Mouse (Mus musculus) forebrain, embryonic 13.5 days (tissue): Measurements from ENCODE around the gene Nfia. TPM values are rescaled to one million over a fixed set of nuclear protein-coding genes. Genes with fewer than 3 reads are reported as not detected.

Experiments
- ATAC-seq: fragments of 200-750 bp; cut with Nextera tagmentation; 2 replicates; pipeline ENCODE4 v1.8.0; 2017
- H3K27ac ChIP-seq: fragments of 300-500 bp; sonication (generic); 2 replicates; pipeline ENCODE4 v1.5.1; 2015; ENCODE audit warnings: inconsistent platforms, mild to moderate bottlenecking, moderate library complexity
- H3K27me3 ChIP-seq: fragments of 300-500 bp; sonication (generic); 2 replicates; pipeline ENCODE4 v1.6.1; 2015; ENCODE audit warnings: mild to moderate bottlenecking, inconsistent platforms
- H3K36me3 ChIP-seq: fragments of 300-500 bp; sonication (generic); 2 replicates; pipeline ENCODE4 v1.6.1; 2015; ENCODE audit warnings: mild to moderate bottlenecking, inconsistent platforms; ENCODE audit not compliant: poor library complexity, severe bottlenecking
- H3K4me1 ChIP-seq: fragments of 300-500 bp; sonication (generic); 2 replicates; pipeline ENCODE4 v1.6.1; 2015; ENCODE audit warnings: inconsistent platforms
- H3K4me2 ChIP-seq: fragments of 300-500 bp; sonication (generic); 2 replicates; pipeline ENCODE4 v1.6.1; 2015; ENCODE audit warnings: inconsistent platforms, mild to moderate bottlenecking, moderate library complexity
- H3K4me3 ChIP-seq: fragments of 300-500 bp; sonication (generic); 2 replicates; pipeline ENCODE4 v1.5.1; 2015; ENCODE audit warnings: mild to moderate bottlenecking, inconsistent platforms
- H3K9ac ChIP-seq: fragments of 300-500 bp; sonication (generic); 2 replicates; pipeline ENCODE4 v1.6.1; 2015; ENCODE audit warnings: mild to moderate bottlenecking, inconsistent platforms
- H3K9me3 ChIP-seq: fragments of 300-500 bp; sonication (generic); replicated peaks from 2 replicates; pipeline ENCODE4 v1.6.1; 2016; ENCODE audit warnings: inconsistent platforms
- WGBS: fragments of 180-500 bp; shearing (Covaris S2); methylation state at CpG from one replicate; pipeline ENCODE4 v1.1.7; 2015; 5-methylcytosine and 5-hydroxymethylcytosine counted together
- polyA plus RNA-seq: library from polyadenylated mRNA; unstranded; fragments of >200 nt; fragmentation: Nextera tagmentation; extraction: Ambion mirVana; gene quantifications from 2 replicates; pipeline ENCODE4 v1.2.1, GENCODE M21; 2015

Nfia gene
- polyA plus RNA-seq, 1 experiment from 2014 or later = 121 TPM

DNA sequence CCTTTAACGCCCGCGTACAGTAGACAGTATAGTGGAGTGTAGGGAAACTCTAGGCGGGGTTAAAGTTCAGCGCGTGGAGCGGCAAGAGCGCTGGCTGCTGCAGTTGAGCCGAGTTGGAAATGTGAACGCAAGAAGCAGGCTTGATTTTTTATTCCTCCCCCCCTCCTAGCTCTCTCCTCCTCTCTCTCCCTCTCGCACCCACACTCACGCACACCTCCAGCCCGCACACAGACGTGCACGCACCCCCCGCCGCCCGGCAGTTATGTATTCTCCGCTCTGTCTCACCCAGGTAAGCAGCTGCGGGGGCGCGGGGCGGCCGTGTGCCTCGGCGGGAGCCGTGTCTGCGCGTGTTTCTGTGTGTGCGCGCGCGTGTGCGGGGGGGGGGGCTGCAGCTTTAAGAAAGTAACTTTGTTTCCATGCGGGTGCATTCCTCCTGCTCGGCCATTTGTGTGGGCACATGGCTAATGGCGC lies 5.2 kb downstream of the Nfia start, which contains the start of gene E130114P18Rik:
Gene E130114P18Rik (minus strand): TSS at position 373 of the 471 bp plus-strand sequence.
- Histone ChIP-seq H3K4me2 (peak within 1 kb of the TSS; percentile 82), H3K4me3 (peak within 1 kb of the TSS; percentile 96), H3K27ac (peak within 1 kb of the TSS; percentile 98), H3K9me3 (no peaks in the 10 kb centered on the region), H3K9ac (peak within 1 kb of the TSS; percentile 100), H3K4me1 (peaks cover 43% of the 10 kb centered on the region), H3K36me3 (peaks cover 1% of the 10 kb centered on the region), H3K27me3 (0 out of 2 replicates have a peak, but pooled peaks cover 3% of the 10 kb centered on the region)
- under 1% methylated on average over 32 of the region's 37 CpGs for WGBS
- peak; percentile 74 for ATAC-seq

DNA sequence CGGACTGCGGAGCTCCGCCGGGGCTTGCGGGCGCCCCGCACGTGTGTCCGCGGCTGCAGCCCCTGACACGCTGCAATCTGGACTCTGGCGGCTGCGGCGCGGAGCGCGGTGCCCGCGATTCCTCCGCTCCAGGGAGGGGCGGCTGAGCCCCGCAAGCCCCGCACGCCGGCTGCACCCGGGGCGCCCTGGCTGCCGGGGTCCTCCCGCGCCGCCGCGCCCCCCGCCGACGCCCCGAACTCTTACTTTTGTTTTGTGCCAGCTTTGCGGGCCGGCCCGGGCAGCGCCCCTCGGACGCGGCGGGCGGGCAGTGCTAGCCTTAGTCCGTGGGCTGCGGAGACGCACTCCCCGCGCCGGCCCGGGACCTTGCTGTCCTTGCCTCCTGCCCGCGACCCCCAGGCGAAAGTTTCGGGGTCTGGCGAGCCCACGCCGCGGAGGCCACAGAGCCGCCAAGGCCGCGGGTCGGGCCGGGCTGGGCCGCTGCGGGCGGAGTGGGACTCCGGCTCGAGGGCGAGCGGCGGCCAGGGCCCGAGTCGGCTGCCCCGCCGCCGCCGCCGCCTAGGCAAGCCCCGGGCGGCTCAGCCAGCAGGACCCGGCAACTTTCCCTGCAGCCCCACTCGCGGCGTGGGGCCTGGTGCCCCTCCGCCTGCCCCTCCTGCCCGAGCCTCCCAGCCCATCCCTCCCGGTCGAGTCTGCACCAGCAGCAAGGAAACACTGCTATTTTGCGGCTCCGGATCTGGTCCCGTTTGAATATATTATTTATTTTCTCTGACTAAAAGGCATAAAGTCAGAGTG lies 5.9 kb downstream of the Nfia start:
- peaks cover 8% of the 10 kb centered on the region for H3K36me3 ChIP-seq

DNA sequence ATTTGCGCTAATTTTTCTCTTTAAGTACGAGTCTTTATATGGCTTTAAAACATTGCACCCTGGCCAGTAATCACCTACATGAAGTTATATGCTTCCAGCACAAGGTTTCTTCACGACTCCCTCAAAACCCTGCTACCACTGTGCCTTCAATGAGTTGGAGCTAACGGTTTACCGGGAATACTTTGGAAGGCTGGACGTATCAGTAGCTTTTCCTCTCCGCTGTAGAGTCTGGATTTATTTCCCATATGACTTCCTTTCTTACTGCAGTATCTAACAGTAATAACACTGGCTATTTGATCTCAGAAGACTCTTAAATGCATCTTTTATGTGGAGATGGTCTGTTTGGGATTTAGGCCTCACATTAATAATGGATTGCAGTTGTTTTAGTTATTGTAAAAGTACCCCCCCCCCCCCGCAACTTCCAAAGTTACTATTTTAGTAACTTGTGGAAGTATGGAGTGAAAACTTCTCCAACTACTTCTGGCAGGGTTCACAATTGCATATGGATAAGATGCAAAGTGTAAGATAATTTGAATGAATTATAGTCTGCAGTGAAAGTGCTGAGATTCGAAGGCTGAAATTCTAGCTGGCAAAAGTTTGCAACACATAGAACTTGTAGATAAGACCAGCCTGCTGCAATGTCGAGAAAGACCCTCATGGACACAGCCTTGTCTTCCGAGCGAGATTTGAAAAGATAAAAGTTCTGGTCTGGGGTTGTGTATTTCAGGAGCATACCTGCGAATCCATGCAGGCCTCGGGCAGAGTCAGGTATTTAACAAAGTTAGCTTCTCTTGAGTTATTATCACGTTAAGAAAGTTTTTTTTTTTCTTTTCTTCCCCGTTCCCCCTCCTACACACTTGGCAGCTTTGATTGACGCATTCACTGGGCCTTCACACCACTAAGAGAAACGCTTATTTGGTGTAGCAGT lies 6.7 kb downstream of the Nfia start:
- Histone ChIP-seq H3K4me1 (peaks cover 47% of the 10 kb centered on the region), H3K9me3 (no peaks in the 10 kb centered on the region), H3K4me2 (peak overlapping the region; percentile 82), H3K4me3 (peak overlapping the region; percentile 96), H3K36me3 (peaks cover 16% of the 10 kb centered on the region), H3K27ac (peak overlapping the region; percentile 98), H3K27me3 (0 out of 2 replicates have a peak, but pooled peaks cover 3% of the 10 kb centered on the region), H3K9ac (peak overlapping the region; percentile 100)
- WGBS = 3% methylated on average over 18 of the region's 18 CpGs
- no peak for ATAC-seq

More for the DNA sequence above, 5.9 kb downstream of the Nfia start:
- Histone ChIP-seq H3K27ac (peak overlapping the region; percentile 98), H3K4me2 (peak overlapping the region; percentile 82), H3K27me3 (0 out of 2 replicates have a peak, but pooled peaks cover 3% of the 10 kb centered on the region), H3K4me3 (peak overlapping the region; percentile 96), H3K4me1 (peaks cover 48% of the 10 kb centered on the region), H3K9ac (peak overlapping the region; percentile 100), H3K9me3 (no peaks in the 10 kb centered on the region)
- WGBS = 1% methylated on average over 77 of the region's 94 CpGs
- ATAC-seq = peak; percentile 30

DNA sequence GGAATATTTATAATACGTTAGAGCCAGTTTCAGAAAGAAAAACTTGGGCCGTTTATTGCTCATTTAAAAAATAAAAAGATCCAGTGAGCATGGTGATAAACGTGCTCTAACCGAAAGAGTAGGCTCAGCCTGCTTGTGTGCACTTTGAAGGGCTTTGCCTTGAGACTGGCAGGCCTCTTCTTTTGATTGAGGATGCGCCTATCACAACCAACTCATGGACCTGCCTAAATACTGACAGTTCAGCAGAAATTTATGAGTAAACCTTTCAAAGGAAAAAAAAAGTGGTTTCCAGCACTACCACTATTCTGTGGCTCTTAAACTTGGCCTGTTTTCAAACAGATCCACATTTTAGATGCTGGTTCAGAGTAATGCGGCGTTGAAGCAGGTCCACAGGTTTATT lies 7.5 kb downstream of the Nfia start:
- Histone ChIP-seq H3K27ac (peak overlapping the region; percentile 98), H3K4me3 (peak overlapping the region; percentile 96), H3K9ac (peak overlapping the region; percentile 100), H3K36me3 (peaks cover 22% of the 10 kb centered on the region), H3K9me3 (no peaks in the 10 kb centered on the region), H3K4me2 (peak overlapping the region; percentile 82), H3K27me3 (0 out of 2 replicates have a peak, but pooled peaks cover 3% of the 10 kb centered on the region), H3K4me1 (peaks cover 48% of the 10 kb centered on the region)
- ATAC-seq = no peak
- WGBS = 16% methylated on average over 7 of the region's 7 CpGs

DNA sequence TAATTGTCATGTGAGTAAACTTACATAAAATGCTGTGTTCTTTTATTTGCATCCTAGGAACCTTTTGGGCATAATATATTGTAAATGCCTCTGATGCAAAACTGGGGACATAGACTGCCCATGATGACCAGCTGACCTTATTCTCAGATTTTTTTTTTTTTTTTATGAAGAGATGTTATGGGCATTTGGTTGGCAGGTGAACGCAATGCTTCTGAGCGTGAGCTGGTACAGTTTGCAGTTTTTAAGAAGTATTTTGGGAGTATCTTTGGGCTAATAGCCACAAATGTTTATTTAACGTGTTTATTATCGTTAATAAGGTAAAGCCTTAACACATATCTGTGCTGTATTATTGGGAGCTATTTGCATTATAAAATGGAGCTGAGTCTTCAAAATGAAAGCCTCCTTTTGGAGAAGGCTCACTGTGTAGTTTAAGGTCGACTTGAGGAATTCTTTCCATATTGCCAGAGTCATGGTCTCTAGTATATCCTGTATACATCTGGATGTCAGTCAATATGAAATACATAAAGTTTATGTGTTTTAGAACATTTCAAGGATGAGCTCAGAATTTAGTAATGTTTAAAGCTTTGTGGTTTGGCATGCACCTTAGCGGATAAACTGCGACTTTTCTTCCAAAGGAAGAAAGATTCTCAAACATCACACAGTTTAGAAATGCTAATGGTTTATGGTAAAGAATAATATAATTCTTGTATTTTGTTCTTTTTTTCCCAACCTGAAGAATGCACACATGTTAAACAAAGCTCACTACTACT lies 8.3 kb downstream of the Nfia start:
- Histone ChIP-seq H3K27ac (peak overlapping the region; percentile 98; the same call in 1 of the 2 replicates), H3K4me1 (peaks cover 48% of the 10 kb centered on the region), H3K4me2 (peak overlapping the region; percentile 82), H3K27me3 (0 out of 2 replicates have a peak, but pooled peaks cover 3% of the 10 kb centered on the region), H3K9ac (peak overlapping the region; percentile 66), H3K9me3 (no peaks in the 10 kb centered on the region), H3K4me3 (peak overlapping the region; percentile 96), H3K36me3 (peaks cover 28% of the 10 kb centered on the region)
- ATAC-seq = no peak
- 63% methylated on average over 7 of the region's 7 CpGs for WGBS

DNA sequence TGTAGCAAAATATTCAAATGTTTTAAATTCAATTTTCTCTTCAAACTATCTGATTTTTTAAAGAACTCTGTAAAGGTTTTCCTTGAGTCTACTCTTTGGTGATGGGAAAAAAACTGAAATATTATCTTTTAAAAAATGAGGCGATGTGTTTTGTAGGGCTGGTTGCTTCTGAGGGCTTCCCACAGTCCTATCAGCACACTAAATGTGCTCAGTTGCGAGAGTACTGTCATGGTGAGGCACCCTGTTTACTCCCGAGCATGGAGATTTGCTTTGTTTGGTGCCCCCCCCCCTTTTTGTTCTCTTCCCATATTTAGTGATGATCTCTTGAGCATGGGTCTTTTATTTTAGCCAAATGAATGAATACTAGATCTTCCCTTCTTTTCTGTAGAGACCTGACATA lies 9.5 kb downstream of the Nfia start:
- peaks cover 47% of the 10 kb centered on the region for H3K4me1 ChIP-seq
- H3K4me3 ChIP-seq = peak overlapping the region; percentile 10; the same call in 1 of the 2 replicates
- H3K27me3 ChIP-seq = no peaks in the 10 kb centered on the region
- H3K9ac ChIP-seq = peak overlapping the region; percentile 50; the same call in 1 of the 2 replicates
- no peak for ATAC-seq
- peak overlapping the region; percentile 35 for H3K4me2 ChIP-seq
- H3K27ac ChIP-seq = no peak overlapping the region; the same call in 1 of the 2 replicates
- H3K36me3 ChIP-seq = peaks cover 28% of the 10 kb centered on the region
- WGBS = 70% methylated on average over 3 of the region's 3 CpGs
- no peaks in the 10 kb centered on the region for H3K9me3 ChIP-seq

DNA sequence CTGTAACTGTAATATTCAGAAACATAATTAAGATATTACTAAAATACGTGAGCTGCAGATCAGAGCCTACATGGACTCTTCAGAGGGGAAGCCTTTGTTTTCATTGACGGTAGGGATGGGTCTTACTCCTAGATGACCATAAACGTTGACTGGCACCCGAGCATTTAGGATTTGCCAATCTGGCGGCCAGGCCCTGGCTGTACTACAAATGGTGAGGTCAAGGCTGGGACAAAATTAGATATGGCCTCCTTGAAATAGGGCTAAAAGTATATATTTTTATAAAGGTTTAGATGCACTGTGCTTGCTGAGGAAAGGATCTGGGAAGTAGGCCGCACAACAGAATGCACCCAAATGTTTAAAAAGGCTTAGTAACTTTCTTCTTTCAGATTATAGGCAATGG lies 10.0 kb downstream of the Nfia start:
- Histone ChIP-seq H3K27ac (no peak overlapping the region; the same call in 1 of the 2 replicates), H3K4me3 (no peak overlapping the region), H3K4me1 (peaks cover 51% of the 10 kb centered on the region), H3K36me3 (peaks cover 32% of the 10 kb centered on the region), H3K9me3 (no peaks in the 10 kb centered on the region), H3K4me2 (peak overlapping the region; percentile 35), H3K9ac (no peak overlapping the region), H3K27me3 (no peaks in the 10 kb centered on the region)
- no peak for ATAC-seq
- WGBS = 86% methylated on average over 6 of the region's 6 CpGs

DNA sequence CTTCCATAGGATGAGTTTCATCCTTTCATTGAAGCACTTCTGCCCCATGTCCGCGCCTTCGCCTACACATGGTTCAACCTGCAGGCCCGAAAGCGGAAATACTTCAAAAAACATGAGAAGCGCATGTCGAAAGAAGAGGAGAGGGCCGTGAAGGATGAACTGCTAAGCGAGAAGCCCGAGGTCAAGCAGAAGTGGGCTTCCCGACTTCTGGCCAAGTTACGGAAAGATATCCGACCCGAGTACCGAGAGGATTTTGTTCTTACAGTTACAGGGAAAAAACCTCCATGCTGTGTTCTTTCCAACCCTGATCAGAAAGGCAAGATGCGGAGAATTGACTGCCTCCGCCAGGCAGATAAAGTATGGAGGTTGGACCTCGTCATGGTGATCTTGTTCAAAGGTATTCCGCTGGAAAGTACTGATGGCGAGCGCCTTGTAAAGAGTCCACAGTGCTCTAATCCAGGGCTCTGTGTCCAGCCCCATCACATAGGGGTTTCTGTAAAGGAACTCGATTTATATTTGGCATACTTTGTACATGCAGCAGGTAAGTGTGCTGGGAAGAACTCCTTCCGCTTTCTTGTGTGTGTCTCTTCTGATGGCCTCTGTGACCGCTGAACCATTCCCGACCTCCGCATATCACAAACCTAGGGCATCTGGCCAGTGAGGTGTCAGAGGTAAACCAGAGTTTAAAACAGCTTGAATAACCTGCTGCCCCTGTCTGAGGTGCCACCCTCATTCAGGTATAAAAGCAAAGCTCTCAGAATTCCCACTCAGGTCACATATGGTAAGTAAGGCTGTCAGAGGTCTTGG lies 10.7 kb downstream of the Nfia start:
- Histone ChIP-seq H3K27ac (no peak overlapping the region), H3K9ac (no peak overlapping the region), H3K4me1 (peaks cover 54% of the 10 kb centered on the region), H3K36me3 (peaks cover 32% of the 10 kb centered on the region), H3K4me2 (peak overlapping the region; percentile 35; the same call in 1 of the 2 replicates), H3K4me3 (no peak overlapping the region), H3K27me3 (no peaks in the 10 kb centered on the region), H3K9me3 (no peaks in the 10 kb centered on the region)
- WGBS = 95% methylated on average over 26 of the region's 26 CpGs
- no peak for ATAC-seq

DNA sequence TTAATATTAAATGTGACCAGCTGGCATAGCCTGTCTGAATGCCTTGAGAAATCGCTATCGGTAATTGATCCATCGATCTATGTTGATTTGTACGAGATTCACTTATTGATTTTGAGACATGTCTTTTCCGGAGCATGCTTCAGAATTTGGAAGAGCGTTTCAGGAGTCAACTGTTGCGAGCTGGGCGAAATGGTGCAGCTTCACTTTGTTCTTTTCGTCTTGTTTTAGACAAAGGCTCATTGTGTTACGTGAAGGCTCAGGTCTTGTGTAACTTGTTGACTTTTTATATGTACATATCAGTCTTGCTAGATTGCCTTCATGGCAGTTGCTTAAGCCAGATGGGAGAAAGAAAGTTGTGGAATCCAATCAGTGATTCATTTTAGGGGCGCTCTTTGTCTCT lies 11.7 kb downstream of the Nfia start:
- no peak for ATAC-seq
- H3K27me3 ChIP-seq = no peaks in the 10 kb centered on the region
- H3K4me1 ChIP-seq = peaks cover 64% of the 10 kb centered on the region
- H3K4me3 ChIP-seq = no peak overlapping the region
- 85% methylated on average over 11 of the region's 11 CpGs for WGBS
- H3K36me3 ChIP-seq = peaks cover 32% of the 10 kb centered on the region
- peak overlapping the region; percentile 14 for H3K4me2 ChIP-seq
- no peak overlapping the region for H3K27ac ChIP-seq
- H3K9ac ChIP-seq = no peak overlapping the region
- no peaks in the 10 kb centered on the region for H3K9me3 ChIP-seq

DNA sequence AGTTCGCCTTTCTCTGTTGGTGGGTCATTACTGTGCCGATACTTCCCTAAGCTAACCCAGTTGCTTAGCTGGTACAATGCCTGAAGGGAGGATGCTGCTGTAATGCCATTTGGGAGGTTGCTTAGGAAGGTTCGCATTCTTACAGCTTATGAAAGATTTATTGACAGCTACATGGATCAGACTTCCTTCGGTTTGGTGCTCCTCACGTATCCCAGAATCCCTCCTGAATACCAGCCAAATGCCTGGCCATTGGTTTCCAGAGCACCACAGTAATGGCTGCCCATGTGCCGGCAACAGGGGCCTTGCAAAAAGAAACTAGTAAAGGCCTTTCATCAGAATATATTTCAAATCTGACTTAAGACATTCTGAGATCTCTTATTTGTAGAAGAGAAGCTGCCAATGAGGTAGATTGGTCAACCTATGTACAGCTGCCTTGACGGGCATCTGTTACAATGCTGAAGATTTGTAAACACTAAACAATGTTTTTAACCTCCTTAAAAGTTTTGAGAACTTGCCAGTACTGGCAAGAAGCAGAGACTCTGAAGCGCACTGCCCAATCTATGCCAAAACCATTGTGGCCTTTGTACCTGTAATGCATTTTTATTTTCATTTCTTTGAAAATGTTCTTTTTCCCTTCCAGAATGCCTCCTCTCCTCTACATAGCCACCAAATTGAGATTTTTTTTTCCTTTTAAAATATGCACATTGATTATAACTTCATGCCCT lies 13.2 kb downstream of the Nfia start:
- H3K27ac ChIP-seq = peak overlapping the region; percentile 69
- peaks cover 73% of the 10 kb centered on the region for H3K4me1 ChIP-seq
- no peak for ATAC-seq
- peak overlapping the region; percentile 32 for H3K4me2 ChIP-seq
- WGBS = 68% methylated on average over 8 of the region's 8 CpGs
- no peaks in the 10 kb centered on the region for H3K27me3 ChIP-seq
- peak overlapping the region; percentile 4; the same call in 1 of the 2 replicates for H3K4me3 ChIP-seq
- H3K36me3 ChIP-seq = peaks cover 32% of the 10 kb centered on the region
- H3K9me3 ChIP-seq = no peaks in the 10 kb centered on the region
- peak overlapping the region; percentile 27; the same call in 1 of the 2 replicates for H3K9ac ChIP-seq
